In genomic region chr11:74590691-74591090, GRCm38 (mm10) we compare ENCODE assay signal across 12 mouse cellular contexts. TPM values are rescaled to one million over a fixed set of nuclear protein-coding genes. Genes with fewer than 3 reads are reported as not detected.
DNase-seq lines count a peak whose midpoint lies in the region; ATAC-seq and TF ChIP-seq lines count a peak whose summit lies in the region.
"Had no signal": no experiment of that assay in that cellular context is flagged by ENCODE, and none has a peak within 500 bp of the region (broad histone marks: within the 10 kb centered on the region; RNA-seq: fewer than 3 reads in every experiment).

No protein-coding gene starts in this region.

- H3K9me3 ChIP-seq in forebrain, embryonic 12.5 days: no peaks in the 10 kb centered on the region
- no peaks in the 10 kb centered on the region for H3K9me3 ChIP-seq in hindbrain, embryonic 16.5 days (ENCODE audit: control insufficient read depth, low read length)
- H3K9me3 ChIP-seq in neural tube, embryonic 14.5 days (ENCODE audit: control insufficient read depth, low read length): no peaks in the 10 kb centered on the region
- H3K9me3 ChIP-seq: liver, embryonic 15.5 days had no signal

- TF ChIP-seq CTCF in layer of hippocampus, adult 2 months (conservative IDR thresholded peaks at IDR 0.05): no peak

- intact Hi-C loops in left cerebral cortex, postnatal 14 days (cut with DNase I): no loop called here
- intact Hi-C loops in left cerebral cortex, postnatal 10 days (cut with DNase I): no loop called here

- H3K36me3 ChIP-seq in forebrain, embryonic 12.5 days (replicated peaks): no peaks in the 10 kb centered on the region
- no peaks in the 10 kb centered on the region for H3K36me3 ChIP-seq in hindbrain, embryonic 16.5 days (ENCODE audit: control insufficient read depth, insufficient read depth, low read length)
- H3K36me3 ChIP-seq in neural tube, embryonic 14.5 days (ENCODE audit: control insufficient read depth, insufficient read depth, low read length): no peaks in the 10 kb centered on the region
- H3K36me3 ChIP-seq: liver, embryonic 15.5 days had no signal

- peaks cover 15% of the 10 kb centered on the region for H3K4me1 ChIP-seq in forebrain, embryonic 12.5 days
- peaks cover 15% of the 10 kb centered on the region for H3K4me1 ChIP-seq in hindbrain, embryonic 16.5 days (ENCODE audit: control insufficient read depth, insufficient read depth, low read depth, low read length)
- H3K4me1 ChIP-seq in neural tube, embryonic 14.5 days (ENCODE audit: control insufficient read depth, insufficient read depth, low read length): no peaks in the 10 kb centered on the region

- H3K27me3 ChIP-seq in forebrain, embryonic 12.5 days: peaks cover 63% of the 10 kb centered on the region
- peaks cover 6% of the 10 kb centered on the region for H3K27me3 ChIP-seq in hindbrain, embryonic 16.5 days (replicated peaks; ENCODE audit: control insufficient read depth, insufficient read depth, low read length)
- peaks cover 8% of the 10 kb centered on the region; the same call in 1 of the 2 replicates for H3K27me3 ChIP-seq in neural tube, embryonic 14.5 days (ENCODE audit: control insufficient read depth, insufficient read depth, low read length)

- H3K27ac ChIP-seq in layer of hippocampus, adult 2 months: 0 out of 2 replicates have a peak overlapping the region, but pooled peaks have one; percentile 86
- no peak overlapping the region for H3K27ac ChIP-seq in forebrain, embryonic 12.5 days
- peak overlapping the region; percentile 77 for H3K27ac ChIP-seq in hindbrain, embryonic 16.5 days (ENCODE audit: low read depth, low read length)
- peak overlapping the region; percentile 78 for H3K27ac ChIP-seq in neural tube, embryonic 14.5 days (ENCODE audit: low read depth, low read length)
- H3K27ac ChIP-seq: liver, embryonic 15.5 days had no signal

- H3K9ac ChIP-seq in forebrain, embryonic 12.5 days: no peak overlapping the region
- peak overlapping the region; percentile 65; the same call in 1 of the 2 replicates for H3K9ac ChIP-seq in hindbrain, embryonic 16.5 days (ENCODE audit: low read depth, low read length)
- peak overlapping the region; percentile 84 for H3K9ac ChIP-seq in neural tube, embryonic 14.5 days (replicated peaks; ENCODE audit: low read depth, low read length)
- H3K9ac ChIP-seq: liver, embryonic 15.5 days had no signal

- no peak for ATAC-seq in forebrain, embryonic 12.5 days (ENCODE audit: low FRiP score)
- no peak for ATAC-seq in hindbrain, embryonic 16.5 days
- 0 out of 2 replicates have a peak, but pooled peaks have one; percentile 4 for ATAC-seq in neural tube, embryonic 14.5 days (ENCODE audit: low read depth)

- 29% methylated on average over 13 of the region's 13 CpGs for WGBS in forebrain, embryonic 12.5 days
- WGBS in hindbrain, embryonic 16.5 days: 26% methylated on average over 13 of the region's 13 CpGs
- WGBS in neural tube, embryonic 14.5 days: 31% methylated on average over 13 of the region's 13 CpGs

- peak overlapping the region; percentile 71 for H3K4me2 ChIP-seq in forebrain, embryonic 12.5 days
- peak overlapping the region; percentile 54 for H3K4me2 ChIP-seq in hindbrain, embryonic 16.5 days (ENCODE audit: low read length)
- peak overlapping the region; percentile 60 for H3K4me2 ChIP-seq in neural tube, embryonic 14.5 days (ENCODE audit: low read depth, low read length)

- DNase-seq in layer of hippocampus, adult 2 months (ENCODE audit: low spot score in 2 of 2): no peak
- DNase-seq in layer of hippocampus, postnatal 10 days (ENCODE audit: low spot score in 2 of 2): no peak
- DNase-seq in left cerebral cortex, postnatal 14 days (ENCODE audit: low spot score in 2 of 2): no peak
- no peak for DNase-seq in left cerebral cortex, adult 18-20 months (ENCODE audit: low spot score in 2 of 2)
- DNase-seq in left cerebral cortex, postnatal 10 days (ENCODE audit: extremely low spot score in 1 of 2, low spot score in 2 of 2): no peak
- DNase-seq: kidney, postnatal 25 days; lung, postnatal 4 days had no signal

- H3K4me3 ChIP-seq in layer of hippocampus, adult 2 months: peak overlapping the region; percentile 69
- peak overlapping the region; percentile 47 for H3K4me3 ChIP-seq in forebrain, embryonic 12.5 days (replicated peaks)
- H3K4me3 ChIP-seq in hindbrain, embryonic 16.5 days (ENCODE audit: low read length): peak overlapping the region; percentile 56
- H3K4me3 ChIP-seq in neural tube, embryonic 14.5 days (ENCODE audit: low read depth, low read length): peak overlapping the region; percentile 50
- H3K4me3 ChIP-seq: myocyte had no signal

RNA-seq across cellular contexts. Expression of gene Rap1gap2, which starts 20.0 kb away (rescaled TPM):
- total RNA-seq in layer of hippocampus, adult 2 months (2021): 100 to 1,000 TPM; 129 to 135 TPM
- 100 to 1,000 TPM; 107 to 121 TPM for total RNA-seq in layer of hippocampus, postnatal 10 days (2021)
- 4.1 and 4.4 TPM in 2 replicates for polyA plus RNA-seq in forebrain, embryonic 12.5 days (2016; fragmentation: Nextera tagmentation; extraction: Ambion mirVana)
- polyA plus RNA-seq in hindbrain, embryonic 16.5 days (2015; fragmentation: Nextera tagmentation; extraction: Ambion mirVana): 13.7 and 15.0 TPM in 2 replicates
- 9.9 and 12.7 TPM in 2 replicates for polyA plus RNA-seq in neural tube, embryonic 14.5 days (2014; fragmentation: Nextera tagmentation; extraction: Ambion mirVana)
- 100 to 1,000 TPM; 179 to 181 TPM for total RNA-seq in left cerebral cortex, postnatal 14 days (2021)
- 100 to 1,000 TPM; 175 to 181 TPM for total RNA-seq in left cerebral cortex, adult 18-20 months (2021)
- total RNA-seq in left cerebral cortex, postnatal 10 days (2021): 100 to 1,000 TPM; 135 to 139 TPM

RNA-seq across cellular contexts. Expression of gene Ccdc92b, which starts 28.7 kb away (rescaled TPM):
- 10 to 100 TPM; 21.5 to 23.9 TPM for total RNA-seq in layer of hippocampus, adult 2 months (2021)
- 10 to 100 TPM; 15.9 to 16.3 TPM for total RNA-seq in layer of hippocampus, postnatal 10 days (2021)
- polyA plus RNA-seq in forebrain, embryonic 12.5 days (2016; fragmentation: Nextera tagmentation; extraction: Ambion mirVana): 1.6 and 1.9 TPM in 2 replicates
- polyA plus RNA-seq in hindbrain, embryonic 16.5 days (2015; fragmentation: Nextera tagmentation; extraction: Ambion mirVana): 2.5 and 2.9 TPM in 2 replicates
- 3.2 and 4.1 TPM in 2 replicates for polyA plus RNA-seq in neural tube, embryonic 14.5 days (2014; fragmentation: Nextera tagmentation; extraction: Ambion mirVana)
- 10 to 100 TPM; 23.1 to 23.4 TPM for total RNA-seq in left cerebral cortex, postnatal 14 days (2021)
- 10 to 100 TPM; 34.2 to 35.5 TPM for total RNA-seq in left cerebral cortex, adult 18-20 months (2021)
- 10 to 100 TPM; 19.2 to 20.8 TPM for total RNA-seq in left cerebral cortex, postnatal 10 days (2021)

RNA-seq across cellular contexts. Expression of gene Cluh, which starts 58.6 kb away (rescaled TPM):
- total RNA-seq in layer of hippocampus, adult 2 months (2021): 10 to 100 TPM; 71.2 to 74.0 TPM
- 10 to 100 TPM; 68.2 to 74.1 TPM for total RNA-seq in layer of hippocampus, postnatal 10 days (2021)
- polyA plus RNA-seq in forebrain, embryonic 12.5 days (2016; fragmentation: Nextera tagmentation; extraction: Ambion mirVana): 18.0 and 18.5 TPM in 2 replicates
- 18.7 and 22.7 TPM in 2 replicates for polyA plus RNA-seq in hindbrain, embryonic 16.5 days (2015; fragmentation: Nextera tagmentation; extraction: Ambion mirVana)
- 15.9 and 17.7 TPM in 2 replicates for polyA plus RNA-seq in neural tube, embryonic 14.5 days (2014; fragmentation: Nextera tagmentation; extraction: Ambion mirVana)
- 10 to 100 TPM; 61.5 to 62.1 TPM for total RNA-seq in left cerebral cortex, postnatal 14 days (2021)
- total RNA-seq in left cerebral cortex, adult 18-20 months (2021): 10 to 100 TPM; 69.0 to 71.1 TPM
- total RNA-seq in left cerebral cortex, postnatal 10 days (2021): 10 to 100 TPM; 59.7 to 60.1 TPM
